In the genomic region with DNA sequence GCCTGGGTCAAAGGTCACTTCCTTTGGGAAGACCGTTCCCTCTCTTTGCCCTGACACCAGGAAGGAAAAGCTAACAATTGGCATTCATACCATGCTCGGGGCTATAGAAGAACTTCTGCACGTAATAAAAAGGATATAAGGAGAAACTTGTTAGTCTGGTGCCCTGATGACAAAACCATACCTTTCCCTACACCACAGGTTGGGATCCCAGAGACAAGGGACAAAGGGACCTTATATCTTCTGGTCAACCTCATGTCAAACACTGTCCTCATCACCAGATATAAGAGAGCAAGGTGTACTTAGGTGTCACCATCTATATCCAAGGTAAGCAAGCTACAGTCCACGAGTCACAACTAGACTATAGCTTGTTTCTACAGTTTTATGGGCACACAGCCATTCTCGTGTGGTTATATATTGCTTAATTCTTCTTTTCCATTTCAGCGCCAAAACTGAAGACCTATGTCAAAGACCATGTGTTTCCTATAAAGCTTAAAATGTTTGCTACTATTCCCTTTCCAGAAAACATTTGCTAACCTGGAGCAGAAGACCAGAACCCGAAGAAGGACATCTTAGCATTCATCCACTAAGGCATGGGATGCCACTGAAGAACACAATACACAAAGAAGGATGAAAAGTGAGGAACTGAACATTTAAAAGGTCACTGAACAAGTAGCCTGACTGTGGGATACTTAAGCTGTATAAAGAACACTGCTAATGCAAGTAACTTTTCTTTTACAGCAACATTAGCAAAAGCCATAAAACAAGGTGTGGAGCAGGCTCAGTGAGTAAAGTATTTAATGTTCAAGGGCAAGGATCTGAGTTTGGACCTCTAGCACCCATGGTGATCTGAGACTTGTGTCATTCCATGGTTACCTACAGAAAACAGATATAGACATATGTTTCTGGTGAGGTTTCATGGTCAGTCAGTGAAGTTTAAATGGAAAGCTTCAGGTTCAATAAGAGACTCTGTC, we compare ENCODE assay signal across 13 mouse cellular contexts.
"Had no signal": no experiment of that assay in that cellular context is flagged by ENCODE, and none has a peak within 500 bp of the region (broad histone marks: within the 10 kb centered on the region; RNA-seq: fewer than 3 reads in every experiment).

No protein-coding gene starts in this region.

- H3K4me1 ChIP-seq: limb, embryonic 13.5 days had no signal

- H3K36me3 ChIP-seq: limb, embryonic 13.5 days; midbrain, embryonic 10.5 days; neural tube, embryonic 15.5 days had no signal

- H3K9ac ChIP-seq: limb, embryonic 13.5 days; liver, embryonic 14.5 days; neural tube, embryonic 15.5 days had no signal

- H3K27ac ChIP-seq: layer of hippocampus, adult 2 months; limb, embryonic 13.5 days; liver, embryonic 14.5 days; midbrain, embryonic 10.5 days; neural tube, embryonic 15.5 days; stomach, postnatal 0 days had no signal

- H3K27me3 ChIP-seq: limb, embryonic 13.5 days; neural tube, embryonic 15.5 days had no signal

- H3K4me2 ChIP-seq: limb, embryonic 13.5 days; neural tube, embryonic 15.5 days had no signal

- DNase-seq: kidney, postnatal 36 days; left cerebral cortex, postnatal 4 days; lung, adult 18-20 months; lung, postnatal 36 days; midbrain, embryonic 14.5 days; thymus, postnatal 4 days had no signal

- H3K4me3 ChIP-seq: layer of hippocampus, adult 2 months; limb, embryonic 13.5 days; midbrain, embryonic 10.5 days; myocyte; neural tube, embryonic 15.5 days had no signal

- H3K9me3 ChIP-seq: limb, embryonic 13.5 days; midbrain, embryonic 10.5 days; neural tube, embryonic 15.5 days had no signal
